Mouse (Mus musculus): ENCODE results near the gene Scamp2. TPM values are rescaled to one million over a fixed set of nuclear protein-coding genes. Genes with fewer than 3 reads are reported as not detected.

The Scamp2 gene
- polyA plus RNA-seq, 2 experiments from 2014 or later, result 68.7 to 92.7 TPM

DNA sequence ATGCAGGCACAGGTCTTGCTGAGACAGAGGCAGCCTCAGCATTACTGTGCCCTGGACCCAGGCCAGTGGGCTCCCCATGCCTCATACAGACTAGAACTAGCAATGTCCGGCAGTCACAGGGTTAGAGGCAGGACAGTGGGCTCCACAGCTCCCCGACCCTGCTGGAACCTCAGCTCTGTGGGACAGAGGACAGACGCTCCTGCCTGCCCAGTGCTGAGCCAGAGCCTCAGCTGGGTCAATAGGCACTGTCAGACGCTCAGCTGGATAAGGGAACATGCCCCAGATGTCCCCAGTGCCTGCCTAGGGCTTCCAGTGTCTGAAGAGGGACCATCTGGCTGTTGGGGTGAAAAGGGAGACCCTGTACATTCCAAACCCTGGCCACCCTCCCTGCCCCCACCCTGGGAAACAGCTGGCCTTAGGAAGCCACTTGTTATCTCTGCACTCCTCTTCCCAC lies 37.2 kb downstream of the Scamp2 start:
- ATAC-seq, result no peak

DNA sequence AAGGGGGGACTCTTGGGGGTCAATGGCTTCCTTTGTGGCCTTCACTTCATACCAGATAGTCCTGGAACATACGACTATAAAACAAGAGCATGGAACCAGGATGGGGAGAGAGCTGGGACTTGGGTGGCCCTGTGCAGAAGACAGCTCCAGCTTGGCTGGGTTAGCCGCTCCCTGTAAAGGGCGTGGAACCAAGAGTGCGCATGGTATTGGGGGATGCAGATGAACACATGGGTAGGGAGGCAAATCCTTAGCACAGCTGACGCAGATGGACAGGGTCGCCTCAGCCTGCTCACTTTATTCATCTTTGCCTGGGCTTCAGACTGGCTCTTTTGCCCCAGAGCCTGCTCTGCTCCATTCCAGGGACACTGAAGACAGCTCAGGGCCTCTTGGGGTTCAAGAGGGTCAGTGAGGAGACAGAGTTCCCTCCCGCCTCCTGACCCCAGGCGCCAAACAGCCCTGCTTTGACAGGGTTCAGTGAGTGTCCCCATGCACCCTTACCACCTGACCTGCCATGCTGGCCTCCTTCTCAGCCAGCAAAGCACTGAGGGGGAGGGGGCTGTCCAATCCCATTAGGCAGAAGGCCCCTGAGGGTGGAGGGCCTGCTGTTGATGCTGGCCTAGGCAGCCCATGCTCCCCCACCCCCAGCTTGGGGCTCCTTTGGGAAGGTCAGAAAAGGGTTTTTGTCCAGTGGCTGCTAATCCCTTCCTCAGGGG lies 38.3 kb downstream of the Scamp2 start:
- no peak for ATAC-seq

GRCm38 (mm10) chr9:57600620-57601352 lies 40.0 kb downstream of the Scamp2 start:
- ATAC-seq, result no peak

- ATAC-seq, result no peak
These were observed 40.6 kb downstream of the Scamp2 start for GRCm38 (mm10) chr9:57601353-57601706.

GRCm38 (mm10) chr9:57602098-57602497 lies 41.4 kb downstream of the Scamp2 start:
- no peak for ATAC-seq

DNA sequence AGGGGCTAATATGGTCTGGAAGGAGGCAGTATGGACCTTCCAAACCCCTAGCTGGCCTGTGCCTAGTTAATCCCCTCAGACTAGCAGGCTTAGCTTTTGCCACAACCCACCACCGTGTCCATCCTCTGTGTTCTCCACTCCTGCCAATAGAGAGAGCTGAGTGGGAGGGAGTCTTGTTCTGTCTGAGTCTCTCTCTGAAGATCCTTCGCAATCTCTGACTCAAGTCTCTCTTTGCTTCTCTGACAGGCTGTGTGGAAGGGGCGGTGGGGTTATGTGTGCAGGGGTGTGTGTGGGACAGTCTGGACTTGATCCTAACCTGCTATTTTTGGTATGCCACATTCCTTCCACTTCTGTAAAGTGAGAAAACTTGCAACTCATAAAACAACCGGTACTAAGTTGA lies 44.1 kb downstream of the Scamp2 start:
- no peak for ATAC-seq

GRCm38 (mm10) chr9:57605503-57605902 lies 44.8 kb downstream of the Scamp2 start:
- ATAC-seq, result no peak

GRCm38 (mm10) chr9:57606139-57606851 lies 45.6 kb downstream of the Scamp2 start, which contains the start of gene Cplx3:
Gene Cplx3 (minus strand): TSS chr9:57606281.
- ATAC-seq, result no peak

GRCm38 (mm10) chr9:57609803-57610202 lies 49.1 kb downstream of the Scamp2 start:
- ATAC-seq, result no peak

DNA sequence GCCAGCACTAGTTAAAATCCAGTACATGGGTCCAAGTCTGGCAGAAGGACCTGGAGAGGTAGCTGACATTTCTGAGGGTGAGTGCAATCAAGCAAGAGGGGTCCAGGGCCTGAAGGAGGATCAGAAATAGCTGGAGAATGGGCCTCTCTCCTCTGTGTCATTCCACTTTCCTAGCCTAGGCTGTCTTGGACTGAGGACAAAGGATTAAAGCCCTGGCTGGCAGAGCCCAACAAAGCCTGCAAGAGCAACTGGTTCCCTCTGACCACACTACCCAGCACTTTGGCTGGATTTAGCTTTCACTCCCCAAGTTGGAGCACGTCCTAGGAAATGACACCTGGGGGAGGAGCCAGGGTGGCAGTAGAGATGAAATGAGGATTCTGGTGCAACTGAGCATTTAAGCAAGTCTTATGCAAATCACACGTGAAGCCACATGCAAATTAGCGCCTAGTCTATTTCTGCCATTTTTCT lies 49.6 kb downstream of the Scamp2 start:
- no peak for ATAC-seq

GRCm38 (mm10) chr9:57612587-57612986 lies 51.8 kb downstream of the Scamp2 start:
- no peak for ATAC-seq

DNA sequence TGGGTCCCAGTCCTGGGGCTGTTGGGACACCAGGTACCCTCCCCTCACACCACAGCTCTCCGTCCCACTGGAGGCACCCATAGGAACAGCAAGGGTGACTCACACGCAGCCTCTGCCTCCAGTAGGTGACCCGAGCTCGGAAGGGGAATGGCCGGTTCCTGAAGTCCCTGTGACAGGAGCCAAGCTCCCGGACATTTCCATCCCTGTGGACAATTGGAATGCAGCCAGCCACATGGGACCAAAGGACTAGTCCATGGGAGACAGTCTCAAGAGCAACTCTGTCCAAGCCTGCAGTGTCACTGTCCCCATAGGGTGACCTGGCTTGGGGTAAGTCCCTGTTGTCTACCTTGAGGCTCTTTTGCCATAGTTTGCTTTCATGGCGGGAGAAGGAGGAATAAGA lies 53.2 kb downstream of the Scamp2 start:
- no peak for ATAC-seq

- no peak for ATAC-seq
These were observed 54.0 kb downstream of the Scamp2 start for GRCm38 (mm10) chr9:57614786-57615185.

DNA sequence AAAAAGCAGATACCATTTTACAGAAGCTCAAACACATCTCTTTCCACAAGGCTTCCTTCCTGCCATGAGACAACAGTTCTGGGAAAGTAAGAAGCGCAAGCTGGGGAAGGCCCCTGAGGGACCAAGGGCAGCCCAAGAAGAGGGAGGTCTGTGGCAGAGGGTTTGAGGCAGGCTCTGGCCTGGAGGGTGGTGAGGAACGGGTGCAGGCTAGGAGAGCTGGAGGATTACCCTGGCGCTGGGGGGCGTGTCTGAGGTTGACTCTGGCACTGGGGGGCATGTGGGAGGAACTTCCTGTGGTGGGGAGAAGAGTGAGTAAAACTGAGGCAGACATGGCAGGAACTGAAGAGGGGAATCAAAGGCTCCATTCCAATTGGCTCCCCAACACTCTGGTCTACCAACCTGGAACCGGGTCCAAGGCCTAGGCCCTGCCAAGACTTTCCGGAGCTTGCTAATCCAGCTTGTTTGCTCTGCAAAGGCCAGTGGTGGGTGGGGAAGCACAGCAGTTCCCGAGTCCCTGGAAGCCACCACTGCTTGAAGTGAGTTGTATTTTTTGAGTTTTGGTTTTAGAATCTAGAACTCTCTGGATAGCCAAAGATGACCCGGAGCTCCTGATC lies 56.9 kb downstream of the Scamp2 start:
- no peak for ATAC-seq

- ATAC-seq, result no peak
These were observed 58.1 kb downstream of the Scamp2 start for GRCm38 (mm10) chr9:57618854-57619253.

DNA sequence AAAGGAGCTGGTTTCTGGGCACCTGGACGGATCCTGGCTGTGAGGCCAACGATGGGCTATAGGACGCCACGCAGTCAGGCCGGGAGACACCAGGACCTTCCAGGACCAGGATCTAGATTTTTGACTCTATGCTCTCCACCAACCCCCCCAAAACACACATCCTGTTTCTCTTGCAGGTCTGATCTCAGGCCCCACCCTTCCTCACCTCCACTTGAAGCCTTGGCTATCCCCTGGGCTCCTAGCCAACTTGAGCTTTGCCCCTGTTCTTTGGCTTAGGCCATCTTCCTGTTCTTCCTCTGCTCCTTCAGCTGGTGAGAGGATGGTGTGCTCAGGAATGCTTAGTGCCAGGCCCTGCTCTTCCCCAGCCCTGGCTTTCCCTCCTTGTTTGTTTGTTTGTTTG lies 59.9 kb downstream of the Scamp2 start, which contains the start of gene Lman1l:
Gene Lman1l (minus strand): TSS at position 101 of the 400 bp plus-strand sequence.
- ATAC-seq, result no peak

GRCm38 (mm10) chr9:57624295-57624694 lies 63.6 kb downstream of the Scamp2 start:
- no peak for ATAC-seq

DNA sequence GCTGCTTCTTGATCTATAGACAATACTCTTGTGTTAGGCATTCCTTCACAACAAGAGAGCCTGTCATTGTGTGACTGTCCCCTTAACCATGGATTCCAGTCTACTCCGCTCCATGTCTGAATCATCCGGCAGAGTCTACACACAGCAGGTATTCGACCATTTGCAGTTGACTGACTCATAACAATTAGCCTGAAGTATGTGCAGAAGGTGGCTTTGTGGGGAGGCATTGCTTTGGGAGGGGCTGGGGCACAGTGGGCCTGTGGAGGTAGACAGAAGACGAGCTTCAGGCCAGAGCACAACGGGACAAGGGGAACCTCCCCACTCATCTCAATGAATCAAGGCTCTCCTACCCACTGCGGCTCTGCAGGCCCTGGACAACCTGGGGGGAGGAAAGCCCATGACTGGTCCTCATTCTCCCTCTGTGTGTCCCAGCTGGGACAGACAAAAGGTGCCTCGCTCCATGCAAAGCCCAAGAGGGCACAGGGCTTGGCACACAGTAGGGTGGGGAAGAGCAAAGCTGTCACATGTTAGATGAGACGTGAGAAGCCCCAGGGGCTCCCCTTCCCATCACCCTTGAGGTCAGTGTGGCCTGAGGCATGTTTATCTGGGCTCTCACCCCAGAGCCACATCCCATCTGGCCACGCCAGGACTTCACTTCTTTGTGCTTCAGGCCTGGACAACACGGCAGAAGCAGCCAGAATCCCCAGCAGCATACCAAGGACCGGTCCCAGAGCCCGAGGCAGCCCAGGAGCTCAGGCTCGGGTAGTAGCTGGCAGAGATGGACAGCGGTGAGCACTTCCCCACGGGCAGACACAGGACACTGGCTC lies 65.1 kb downstream of the Scamp2 start:
- no peak for ATAC-seq

GRCm38 (mm10) chr9:57627191-57627590 lies 66.4 kb downstream of the Scamp2 start:
- no peak for ATAC-seq

- ATAC-seq, result no peak
These were observed 67.1 kb downstream of the Scamp2 start for GRCm38 (mm10) chr9:57627892-57628291.

DNA sequence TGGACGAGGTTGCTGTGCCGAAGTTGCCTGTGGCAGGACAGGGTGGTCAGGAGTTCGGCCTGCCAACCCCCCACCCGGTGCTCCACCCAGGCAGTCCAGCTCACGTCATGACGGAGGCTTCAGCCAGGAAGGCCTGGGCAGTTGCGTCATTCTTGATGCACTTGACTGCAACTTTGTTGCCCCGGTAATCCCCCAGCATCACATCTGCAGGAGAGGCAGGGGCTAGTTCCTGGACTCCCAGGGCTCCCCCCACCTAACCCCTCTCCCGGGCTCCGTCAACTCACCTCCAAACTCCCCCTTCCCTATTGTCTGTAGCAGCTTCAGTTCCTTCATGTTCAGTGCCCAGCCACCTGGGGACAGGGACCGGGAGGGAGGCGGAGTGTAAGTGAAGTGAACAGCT lies 68.0 kb downstream of the Scamp2 start:
- no peak for ATAC-seq

Measured in activated CD4-positive, CD25-positive, alpha-beta regulatory T cell, adult 4 months (primary cell).